8 mouse cellular contexts compared by ENCODE assay signal in the genomic region with DNA sequence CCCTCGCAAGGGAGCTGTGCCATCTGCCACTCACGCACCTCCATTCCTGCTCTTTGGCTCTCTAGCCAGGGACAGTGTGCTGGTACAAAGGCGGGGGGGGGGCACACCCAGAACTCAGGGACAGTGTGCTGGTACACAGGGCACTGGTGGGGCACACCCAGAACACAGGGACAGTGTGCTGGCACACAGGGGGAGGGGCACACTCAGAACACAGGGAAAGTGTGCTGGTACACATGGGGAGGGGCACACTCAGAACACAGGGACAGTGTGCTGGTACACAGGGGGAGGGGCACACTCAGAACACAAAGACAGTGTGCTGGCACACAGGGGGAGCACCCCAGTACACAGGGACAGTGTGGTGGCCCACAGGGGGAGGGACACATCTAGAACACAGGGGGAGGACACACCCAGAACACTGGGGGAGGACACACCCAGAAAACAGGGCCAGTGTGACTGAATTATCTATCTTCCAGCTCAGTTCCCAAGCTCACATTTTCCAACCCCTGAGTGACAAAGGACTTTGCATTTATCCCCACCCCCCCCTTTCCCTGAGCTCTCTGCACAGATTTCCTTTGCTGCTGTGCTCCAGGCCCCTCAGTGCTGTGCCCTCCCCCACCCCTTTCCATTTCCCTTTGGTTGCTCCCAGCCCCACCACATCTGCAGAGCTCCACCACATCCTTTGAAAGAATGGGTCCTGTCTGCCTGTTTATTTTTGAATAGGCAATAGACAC. TPM values are rescaled to one million over a fixed set of nuclear protein-coding genes. Genes with fewer than 3 reads are reported as not detected.
DNase-seq lines count a peak whose midpoint lies in the region; ATAC-seq and TF ChIP-seq lines count a peak whose summit lies in the region.

No protein-coding gene starts in this region.

- intact Hi-C loops in left cerebral cortex, postnatal 36 days (cut with DNase I), result no loop called here

- H3K36me3 ChIP-seq in forebrain, postnatal 0 days (ENCODE audit: insufficient read depth), result no peaks in the 10 kb centered on the region
- peaks cover 3% of the 10 kb centered on the region; the same call in 1 of the 2 replicates for H3K36me3 ChIP-seq in limb, embryonic 13.5 days
- no peaks in the 10 kb centered on the region for H3K36me3 ChIP-seq in midbrain, embryonic 15.5 days (replicated peaks)

- DNase-seq in ES-CJ7 (ENCODE audit: low read depth, low spot score), result peak; percentile 22
- peak; percentile 92 for DNase-seq in brain, embryonic 14.5 days (ENCODE audit: low read depth)
- peak; percentile 61 for DNase-seq in forebrain, postnatal 0 days
- no peak for DNase-seq in spleen, adult 12 weeks (ENCODE audit: low spot score)
- DNase-seq in left cerebral cortex, postnatal 36 days (ENCODE audit: low spot score in 2 of 2), result no peak

- TF ChIP-seq CTCF in brain, embryonic 14.5 days (IDR thresholded peaks at IDR 0.05; ENCODE audit: borderline replicate concordance, extremely low read depth, insufficient read depth, insufficient read length), result no peak
- TF ChIP-seq CTCF in forebrain, postnatal 0 days (IDR thresholded peaks at IDR 0.05; ENCODE audit: low read depth), result no peak

- no peak overlapping the region for H3K9ac ChIP-seq in forebrain, postnatal 0 days
- no peak overlapping the region for H3K9ac ChIP-seq in limb, embryonic 13.5 days
- H3K9ac ChIP-seq in midbrain, embryonic 15.5 days, result no peak overlapping the region

- WGBS in forebrain, postnatal 0 days, result 28% methylated on average over 3 of the region's 3 CpGs
- 71% methylated on average over 3 of the region's 3 CpGs for WGBS in limb, embryonic 13.5 days
- WGBS in midbrain, embryonic 15.5 days, result 23% methylated on average over 3 of the region's 3 CpGs

- H3K27ac ChIP-seq in forebrain, postnatal 0 days (ENCODE audit: low read depth, low read length), result peak overlapping the region; percentile 66
- peak overlapping the region; percentile 58; the same call in 1 of the 2 replicates for H3K27ac ChIP-seq in limb, embryonic 13.5 days
- H3K27ac ChIP-seq in midbrain, embryonic 15.5 days, result peak overlapping the region; percentile 50

- no peak overlapping the region for H3K4me3 ChIP-seq in forebrain, postnatal 0 days (ENCODE audit: low read depth, low read length)
- no peak overlapping the region for H3K4me3 ChIP-seq in limb, embryonic 13.5 days
- no peak overlapping the region for H3K4me3 ChIP-seq in midbrain, embryonic 15.5 days

- H3K4me1 ChIP-seq in forebrain, postnatal 0 days (ENCODE audit: insufficient read depth), result peaks cover 17% of the 10 kb centered on the region
- peaks cover 54% of the 10 kb centered on the region for H3K4me1 ChIP-seq in limb, embryonic 13.5 days
- H3K4me1 ChIP-seq in midbrain, embryonic 15.5 days, result peaks cover 67% of the 10 kb centered on the region

- H3K9me3 ChIP-seq in forebrain, postnatal 0 days (ENCODE audit: low read length), result no peaks in the 10 kb centered on the region
- no peaks in the 10 kb centered on the region for H3K9me3 ChIP-seq in limb, embryonic 13.5 days
- H3K9me3 ChIP-seq in midbrain, embryonic 15.5 days, result no peaks in the 10 kb centered on the region

- no peak overlapping the region for H3K4me2 ChIP-seq in forebrain, postnatal 0 days (ENCODE audit: low read depth)
- no peak overlapping the region for H3K4me2 ChIP-seq in limb, embryonic 13.5 days (replicated peaks)
- H3K4me2 ChIP-seq in midbrain, embryonic 15.5 days, result no peak overlapping the region

- ATAC-seq in forebrain, postnatal 0 days, result peak; percentile 89
- ATAC-seq in limb, embryonic 13.5 days (ENCODE audit: low FRiP score, low read depth), result peak; percentile 60
- peak; percentile 70 for ATAC-seq in midbrain, embryonic 15.5 days (replicated peaks)
- no peak for ATAC-seq in megakaryocyte, adult 5-6 weeks (ENCODE audit: poor library complexity, severe bottlenecking)

- no peak for TF ChIP-seq POLR2A in brain, embryonic 14.5 days (IDR thresholded peaks at IDR 0.05; ENCODE audit: borderline replicate concordance, extremely low read depth, insufficient read depth, insufficient read length, poor library complexity, severe bottlenecking)

- H3K27me3 ChIP-seq in forebrain, postnatal 0 days (ENCODE audit: insufficient read depth, low read length), result no peaks in the 10 kb centered on the region
- H3K27me3 ChIP-seq in limb, embryonic 13.5 days, result no peaks in the 10 kb centered on the region
- H3K27me3 ChIP-seq in midbrain, embryonic 15.5 days (replicated peaks), result no peaks in the 10 kb centered on the region

RNA-seq across cellular contexts. Expression of gene Lrrc20, which starts 58.9 kb away (rescaled TPM):
- 23.6 and 25.6 TPM in 2 replicates for polyA plus RNA-seq in brain, embryonic 14.5 days (2012; rRNA removed)
- 16.8 and 19.5 TPM in 2 replicates for total RNA-seq in forebrain, postnatal 0 days (2014; rRNA removed)
- polyA plus RNA-seq in forebrain, postnatal 0 days (2015; fragmentation: Nextera tagmentation; extraction: Ambion mirVana), result 15.9 and 16.0 TPM in 2 replicates
- polyA plus RNA-seq in limb, embryonic 13.5 days (2015; fragmentation: Nextera tagmentation; extraction: Ambion mirVana), result 11.5 and 11.7 TPM in 2 replicates
- polyA plus RNA-seq in midbrain, embryonic 15.5 days (2015; fragmentation: Nextera tagmentation; extraction: Ambion mirVana), result 18.1 TPM in 2 replicates
- 10 to 100 TPM; 17.8 to 21.8 TPM for total RNA-seq in left cerebral cortex, postnatal 36 days (2021)
- 6.6 and 6.7 TPM in 2 replicates for total RNA-seq in megakaryocyte, adult 5-6 weeks (2015)
- total RNA-seq in megakaryocyte, adult 5-6 weeks (2017), result 6.9 and 7.0 TPM in 2 replicates

Comparison
In these comparisons a context has a peak if more than half of its experiments do, and no peak if none do; other contexts are left out.
1. DNase-seq: peak in ES-CJ7 (single experiment), brain, embryonic 14.5 days (single experiment) and forebrain, postnatal 0 days (single experiment); none in spleen, adult 12 weeks (single experiment) and left cerebral cortex, postnatal 36 days (0 of 2).
2. Peak in every context shown above with its lines, with median percentiles within 50 percentile points of each other: H3K27ac ChIP-seq.